Mouse (Mus musculus): ENCODE data around the gene Sema3f. TPM values are rescaled to one million over a fixed set of nuclear protein-coding genes. Genes with fewer than 3 reads are reported as not detected.
"Not testable (repeated sequence)": the region's sequence is repeated elsewhere in the genome, so short reads cannot be mapped to it uniquely, and the experiment has no call there.

Sema3f gene
- polyA plus RNA-seq, 1 experiment from 2014 or later = 53.1 TPM

GRCm38 (mm10) chr9:107682405-107682804 is 27.9 kb downstream of the Sema3f start:
- H3K9me3 ChIP-seq = no peaks in the 10 kb centered on the region
- WGBS = 85% methylated on average over 20 of the region's 20 CpGs
- ATAC-seq (ENCODE audit: insufficient number of reproducible peaks, insufficient read depth, low FRiP score, low TSS enrichment) = no peak
- no peak overlapping the region; the same call in 1 of the 2 replicates for H3K9ac ChIP-seq
- peaks cover 60% of the 10 kb centered on the region for H3K36me3 ChIP-seq
- no peak overlapping the region for H3K4me2 ChIP-seq (replicated peaks)
- no peaks in the 10 kb centered on the region for H3K4me1 ChIP-seq
- peaks cover 6% of the 10 kb centered on the region for H3K27me3 ChIP-seq
- no peak overlapping the region for H3K4me3 ChIP-seq
- no peak overlapping the region for H3K27ac ChIP-seq

- H3K4me2 ChIP-seq (replicated peaks) = no peak within 1 kb of the TSS
- no peak for ATAC-seq (ENCODE audit: insufficient number of reproducible peaks, insufficient read depth, low FRiP score, low TSS enrichment)
- H3K4me1 ChIP-seq = peaks cover 19% of the 10 kb centered on the region
- H3K4me3 ChIP-seq = no peak within 1 kb of the TSS
- H3K27ac ChIP-seq = no peak within 1 kb of the TSS
- H3K36me3 ChIP-seq = peaks cover 31% of the 10 kb centered on the region
- H3K9me3 ChIP-seq = no peaks in the 10 kb centered on the region
- 43% methylated on average over 5 of the region's 5 CpGs for WGBS
- H3K9ac ChIP-seq = no peak within 1 kb of the TSS
- H3K27me3 ChIP-seq = peaks cover 32% of the 10 kb centered on the region
Observed at GRCm38 (mm10) chr9:107679501-107679900, 30.8 kb downstream of the Sema3f start, which contains the start of gene Gnat1. Gene Gnat1 (minus strand): TSS chr9:107679712.

GRCm38 (mm10) chr9:107678861-107679260 is 31.4 kb downstream of the Sema3f start:
- WGBS = 83% methylated on average over 2 of the region's 2 CpGs
- Histone ChIP-seq H3K4me1 (peaks cover 19% of the 10 kb centered on the region), H3K9me3 (no peaks in the 10 kb centered on the region), H3K9ac (no peak overlapping the region), H3K4me3 (no peak overlapping the region), H3K4me2 (replicated peaks) (no peak overlapping the region), H3K27me3 (peaks cover 35% of the 10 kb centered on the region), H3K36me3 (peaks cover 25% of the 10 kb centered on the region), H3K27ac (no peak overlapping the region)
- ATAC-seq (ENCODE audit: insufficient number of reproducible peaks, insufficient read depth, low FRiP score, low TSS enrichment) = no peak

- Histone ChIP-seq H3K27me3 (peaks cover 35% of the 10 kb centered on the region), H3K4me1 (peaks cover 19% of the 10 kb centered on the region), H3K36me3 (peaks cover 16% of the 10 kb centered on the region)
- H3K4me3 ChIP-seq; H3K27ac ChIP-seq; H3K9me3 ChIP-seq; ATAC-seq (ENCODE audit: insufficient number of reproducible peaks, insufficient read depth, low FRiP score, low TSS enrichment); H3K9ac ChIP-seq; H3K4me2 ChIP-seq (replicated peaks): not testable (repeated sequence)
- 37% methylated on average over 14 of the region's 14 CpGs for WGBS
Observed at GRCm38 (mm10) chr9:107677819-107678526, 32.3 kb downstream of the Sema3f start.

GRCm38 (mm10) chr9:107677091-107677784 is 33.0 kb downstream of the Sema3f start:
- H3K27ac ChIP-seq = no peak overlapping the region
- ATAC-seq (ENCODE audit: insufficient number of reproducible peaks, insufficient read depth, low FRiP score, low TSS enrichment) = no peak
- H3K9me3 ChIP-seq = no peaks in the 10 kb centered on the region
- 21% methylated on average over 17 of the region's 17 CpGs for WGBS
- H3K4me1 ChIP-seq = peaks cover 19% of the 10 kb centered on the region
- peak overlapping the region; percentile 57; the same call in 1 of the 2 replicates for H3K4me2 ChIP-seq (replicated peaks)
- peaks cover 35% of the 10 kb centered on the region for H3K27me3 ChIP-seq
- H3K9ac ChIP-seq = no peak overlapping the region
- peaks cover 9% of the 10 kb centered on the region for H3K36me3 ChIP-seq
- H3K4me3 ChIP-seq = no peak overlapping the region

GRCm38 (mm10) chr9:107676302-107676701 is 34.0 kb downstream of the Sema3f start:
- peak overlapping the region; percentile 21; the same call in 1 of the 2 replicates for H3K9ac ChIP-seq
- 0 out of 2 replicates have a peak, but pooled peaks cover under 1% of the 10 kb centered on the region for H3K36me3 ChIP-seq
- peak overlapping the region; percentile 29 for H3K4me3 ChIP-seq
- no peak for ATAC-seq (ENCODE audit: insufficient number of reproducible peaks, insufficient read depth, low FRiP score, low TSS enrichment)
- no peaks in the 10 kb centered on the region for H3K9me3 ChIP-seq
- peaks cover 19% of the 10 kb centered on the region for H3K4me1 ChIP-seq
- 1% methylated on average over 25 of the region's 25 CpGs for WGBS
- H3K4me2 ChIP-seq (replicated peaks) = peak overlapping the region; percentile 57
- peaks cover 32% of the 10 kb centered on the region for H3K27me3 ChIP-seq
- no peak overlapping the region for H3K27ac ChIP-seq

- 1% methylated on average over 39 of the region's 39 CpGs for WGBS
- Histone ChIP-seq H3K4me3 (peak overlapping the region; percentile 29), H3K27me3 (peaks cover 32% of the 10 kb centered on the region), H3K9me3 (no peaks in the 10 kb centered on the region), H3K4me2 (replicated peaks) (peak overlapping the region; percentile 57), H3K36me3 (no peaks in the 10 kb centered on the region), H3K4me1 (peaks cover 19% of the 10 kb centered on the region), H3K27ac (no peak overlapping the region), H3K9ac (0 out of 2 replicates have a peak overlapping the region, but pooled peaks have one; percentile 7)
- no peak for ATAC-seq (ENCODE audit: insufficient number of reproducible peaks, insufficient read depth, low FRiP score, low TSS enrichment)
Observed at GRCm38 (mm10) chr9:107675671-107676301, 34.5 kb downstream of the Sema3f start.

GRCm38 (mm10) chr9:107674609-107675429 is 35.5 kb downstream of the Sema3f start:
- H3K9me3 ChIP-seq = no peaks in the 10 kb centered on the region
- no peak overlapping the region for H3K9ac ChIP-seq
- H3K27ac ChIP-seq = no peak overlapping the region
- H3K36me3 ChIP-seq = no peaks in the 10 kb centered on the region
- peak overlapping the region; percentile 57 for H3K4me2 ChIP-seq (replicated peaks)
- peaks cover 32% of the 10 kb centered on the region for H3K27me3 ChIP-seq
- H3K4me3 ChIP-seq = no peak overlapping the region
- 58% methylated on average over 9 of the region's 9 CpGs for WGBS
- ATAC-seq (ENCODE audit: insufficient number of reproducible peaks, insufficient read depth, low FRiP score, low TSS enrichment) = no peak
- peaks cover 19% of the 10 kb centered on the region for H3K4me1 ChIP-seq

GRCm38 (mm10) chr9:107670259-107670658 is 40.0 kb downstream of the Sema3f start:
- Histone ChIP-seq H3K4me2 (replicated peaks) (no peak overlapping the region), H3K9ac (no peak overlapping the region), H3K27ac (no peak overlapping the region), H3K9me3 (no peaks in the 10 kb centered on the region), H3K4me1 (peaks cover 29% of the 10 kb centered on the region), H3K27me3 (peaks cover 30% of the 10 kb centered on the region), H3K36me3 (no peaks in the 10 kb centered on the region), H3K4me3 (no peak overlapping the region)
- ATAC-seq (ENCODE audit: insufficient number of reproducible peaks, insufficient read depth, low FRiP score, low TSS enrichment) = no peak
- WGBS = 60% methylated on average over 5 of the region's 5 CpGs

GRCm38 (mm10) chr9:107669480-107669945 is 40.8 kb downstream of the Sema3f start, which contains the start of gene Slc38a3:
Gene Slc38a3 (minus strand): TSS chr9:107669530.
- H3K9me3 ChIP-seq = no peaks in the 10 kb centered on the region
- no peak within 1 kb of the TSS for H3K9ac ChIP-seq
- H3K4me1 ChIP-seq = peaks cover 27% of the 10 kb centered on the region
- no peak within 1 kb of the TSS for H3K4me3 ChIP-seq
- 90% methylated on average over 9 of the region's 9 CpGs for WGBS
- H3K36me3 ChIP-seq = no peaks in the 10 kb centered on the region
- ATAC-seq (ENCODE audit: insufficient number of reproducible peaks, insufficient read depth, low FRiP score, low TSS enrichment) = no peak
- H3K4me2 ChIP-seq (replicated peaks) = no peak within 1 kb of the TSS
- H3K27me3 ChIP-seq = peaks cover 29% of the 10 kb centered on the region
- no peak within 1 kb of the TSS for H3K27ac ChIP-seq

- Histone ChIP-seq H3K9me3 (no peaks in the 10 kb centered on the region), H3K4me2 (replicated peaks) (no peak overlapping the region), H3K27me3 (peaks cover 26% of the 10 kb centered on the region), H3K4me3 (no peak overlapping the region), H3K36me3 (no peaks in the 10 kb centered on the region), H3K9ac (no peak overlapping the region), H3K4me1 (peaks cover 27% of the 10 kb centered on the region), H3K27ac (no peak overlapping the region)
- 70% methylated on average over 3 of the region's 3 CpGs for WGBS
- no peak for ATAC-seq (ENCODE audit: insufficient number of reproducible peaks, insufficient read depth, low FRiP score, low TSS enrichment)
Observed at GRCm38 (mm10) chr9:107668916-107669315, 41.4 kb downstream of the Sema3f start.

Data from embryonic facial prominence, embryonic 12.5 days (tissue).